ENCODE assay signal across 9 mouse cellular contexts in the genomic region with DNA sequence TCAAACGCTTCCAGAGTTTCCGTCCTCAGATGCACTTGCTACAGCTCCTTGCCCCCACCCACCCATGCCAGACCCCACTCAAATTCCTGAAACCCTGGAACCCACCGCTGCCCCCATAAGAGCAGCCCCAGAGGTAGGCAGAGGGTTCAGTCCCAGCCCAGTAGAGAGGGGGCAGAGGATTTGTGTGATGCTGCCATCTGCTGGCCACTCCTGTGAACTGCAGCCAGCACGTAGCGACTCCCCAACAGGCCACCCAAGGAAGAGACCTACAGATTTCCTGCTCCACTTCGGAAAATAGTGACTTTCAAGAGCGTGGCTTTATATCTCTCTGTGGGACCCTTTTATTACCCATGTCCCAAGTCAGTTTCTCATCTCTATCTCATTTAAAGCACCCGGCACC. TPM values are rescaled to one million over a fixed set of nuclear protein-coding genes. Genes with fewer than 3 reads are reported as not detected.
DNase-seq lines count a peak whose midpoint lies in the region; ATAC-seq and TF ChIP-seq lines count a peak whose summit lies in the region.
"Had no signal": no experiment of that assay in that cellular context is flagged by ENCODE, and none has a peak within 500 bp of the region (broad histone marks: within the 10 kb centered on the region; RNA-seq: fewer than 3 reads in every experiment).

No protein-coding gene starts in this region.

- DNase-seq in cerebellum, postnatal 14 days, result peak; percentile 81 to 82
- DNase-seq in right cerebral cortex, postnatal 10 days (ENCODE audit: low spot score in 2 of 2), result peak; percentile 80 to 84
- DNase-seq in right cerebral cortex, postnatal 36 days (ENCODE audit: low spot score in 2 of 2), result no peak
- DNase-seq in embryo, embryonic 10 days (ENCODE audit: low spot score), result peak; percentile 82
- DNase-seq in lung, adult 2 months, result peak; percentile 34
- DNase-seq in right cerebral cortex, postnatal 25 days, result peak; percentile 59

- ATAC-seq in cerebellum, adult (ENCODE audit: insufficient number of reproducible peaks, low FRiP score, low TSS enrichment), result no peak
- peak; percentile 59 to 60; a peak in 2 of 4 replicates for ATAC-seq in hematopoietic stem cell, adult 5-6 weeks (replicated peaks in 1 of 2; ENCODE audit: insufficient read depth in 1 of 2, low FRiP score in 2 of 2, low TSS enrichment in 1 of 2, low read depth in 1 of 2, poor library complexity in 2 of 2, severe bottlenecking in 2 of 2)

- no peak overlapping the region for H3K4me3 ChIP-seq in lung, adult 2 months (replicated peaks; ENCODE audit: extremely low read depth, low read depth, low read length)
- H3K4me3 ChIP-seq: limb, embryonic 12.5 days had no signal

- TF ChIP-seq CTCF in lung, adult 2 months (IDR thresholded peaks at IDR 0.05; ENCODE audit: insufficient read depth, low read length), result peak; percentile 92

- WGBS in lung, adult 2 months, result 32% methylated on average over 8 of the region's 8 CpGs

- no peaks in the 10 kb centered on the region for H3K4me1 ChIP-seq in lung, adult 2 months (ENCODE audit: control insufficient read depth, insufficient read depth, low read length)

- TF ChIP-seq POLR2A in lung, adult 2 months (IDR thresholded peaks at IDR 0.05; ENCODE audit: borderline replicate concordance, extremely low read depth, low read depth, low read length), result no peak

RNA-seq across cellular contexts. Expression of a gene that starts 42.2 kb away (rescaled TPM):
- total RNA-seq in hematopoietic stem cell, adult 5-6 weeks (2017), result 0.63 TPM in 1 of 2 replicates, not detected in the other
- polyA plus RNA-seq in lung, adult 2 months (2012; rRNA removed), result 1.0 and 1.4 TPM in 2 replicates

RNA-seq across cellular contexts. Expression of a gene that starts 45.5 kb away (rescaled TPM):
- total RNA-seq in hematopoietic stem cell, adult 5-6 weeks (2017), result not detected in 2 replicates
- 0.14 TPM in 1 of 2 replicates, not detected in the other for polyA plus RNA-seq in lung, adult 2 months (2012; rRNA removed)

Comparison
In these comparisons a context has a peak if more than half of its experiments do, and no peak if none do; other contexts are left out.
1. DNase-seq: peak in cerebellum, postnatal 14 days (2 of 2), right cerebral cortex, postnatal 10 days (2 of 2), embryo, embryonic 10 days (single experiment), lung, adult 2 months (single experiment) and right cerebral cortex, postnatal 25 days (single experiment); none in right cerebral cortex, postnatal 36 days (0 of 2).